Mouse (Mus musculus): ENCODE measurements around the gene Usp30. TPM values are rescaled to one million over a fixed set of nuclear protein-coding genes. Genes with fewer than 3 reads are reported as not detected.
A peak's percentile ranks its signal among the peaks of the same experiment; 100 is the strongest.

Gene Usp30
- polyA plus RNA-seq, 1 experiment: not detected

DNA sequence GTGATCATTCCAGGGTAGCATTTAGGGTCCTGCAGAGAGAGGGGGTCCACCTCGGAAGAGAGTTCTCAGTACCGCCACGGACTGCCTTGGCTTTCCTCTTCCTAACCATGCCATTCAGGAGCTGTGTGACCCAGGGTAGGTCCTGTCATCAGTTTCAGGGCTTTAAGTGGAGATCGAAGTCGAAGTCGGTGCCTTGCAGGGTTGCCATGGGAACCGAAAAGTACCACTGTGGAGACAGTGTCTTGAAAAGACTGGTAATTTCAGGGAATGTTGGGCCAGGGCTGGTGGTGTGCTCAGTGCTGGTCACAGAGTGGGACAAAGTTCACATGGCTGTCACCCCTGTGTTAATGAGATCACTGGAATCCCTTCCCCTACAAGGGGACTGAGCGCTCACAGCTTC is 11.7 kb downstream of the Usp30 start:
- Histone ChIP-seq H3K4me1 (ENCODE audit: control insufficient read depth, insufficient read depth, low read length) (peaks cover 12% of the 10 kb centered on the region), H3K27ac (ENCODE audit: insufficient read depth, low read depth, low read length) (no peak overlapping the region), H3K4me3 (ENCODE audit: insufficient read depth, low read depth, low read length) (no peak overlapping the region)
- 39% methylated on average over 8 of the region's 8 CpGs for WGBS
- TF ChIP-seq POLR2A (IDR thresholded peaks at IDR 0.05; ENCODE audit: insufficient read depth, low read depth, low read length) (no peak), CTCF (IDR thresholded peaks at IDR 0.05; ENCODE audit: insufficient read depth, low read depth, low read length) (no peak)

DNA sequence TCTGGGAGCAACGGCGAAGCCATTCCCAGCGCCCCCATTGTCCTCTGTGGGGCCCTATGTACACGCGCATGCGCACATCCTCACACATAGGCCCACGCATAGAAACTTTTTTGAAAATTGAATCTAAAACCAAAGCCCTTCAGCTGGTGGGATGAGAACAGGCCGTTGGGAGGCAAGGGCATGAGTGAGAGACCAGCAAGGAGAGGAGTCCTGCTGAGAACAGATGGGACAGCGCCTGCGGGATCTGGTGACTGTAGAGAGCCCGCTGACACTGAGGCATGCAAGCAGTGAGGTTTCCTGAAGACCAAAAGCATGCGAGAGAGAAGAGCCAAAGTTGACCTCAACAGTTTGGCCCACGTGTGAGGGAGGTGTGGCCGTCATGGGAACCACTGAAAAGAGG is 20.2 kb downstream of the Usp30 start:
- H3K27ac ChIP-seq (ENCODE audit: insufficient read depth, low read depth, low read length): no peak overlapping the region
- H3K4me1 ChIP-seq (ENCODE audit: control insufficient read depth, insufficient read depth, low read length): peaks cover 13% of the 10 kb centered on the region
- H3K4me3 ChIP-seq (ENCODE audit: insufficient read depth, low read depth, low read length): no peak overlapping the region
- TF ChIP-seq CTCF (IDR thresholded peaks at IDR 0.05; ENCODE audit: insufficient read depth, low read depth, low read length): no peak
- no peak for TF ChIP-seq POLR2A (IDR thresholded peaks at IDR 0.05; ENCODE audit: insufficient read depth, low read depth, low read length)
- 82% methylated on average over 14 of the region's 14 CpGs for WGBS

DNA sequence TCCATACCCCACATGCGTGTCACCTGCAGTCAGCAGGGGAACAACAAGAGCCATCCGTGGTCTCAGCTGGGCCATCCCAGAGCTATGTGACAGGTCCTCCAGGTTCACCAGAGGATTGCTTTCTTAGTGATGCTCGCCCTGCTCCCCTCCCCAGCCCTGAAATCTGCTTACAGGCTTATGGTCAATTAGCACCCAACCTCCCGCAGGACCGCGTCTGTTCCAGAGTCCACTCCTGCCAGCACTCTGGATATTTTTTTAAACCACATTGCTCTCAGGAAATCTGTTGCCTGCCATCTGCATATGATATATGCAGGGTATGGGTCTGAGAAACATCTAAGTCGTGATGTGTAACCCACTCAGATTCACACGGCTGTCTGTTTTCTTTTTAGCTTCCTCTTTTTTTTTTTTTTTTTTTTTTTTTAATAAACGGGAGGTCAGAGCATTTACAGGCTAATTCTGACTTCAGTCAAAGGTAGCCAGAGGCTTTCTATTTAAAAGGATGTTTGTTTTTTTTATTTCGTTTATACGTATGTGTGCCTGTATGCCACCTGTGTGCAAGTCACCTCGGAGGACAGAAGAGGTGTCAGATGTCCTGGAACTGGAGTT is 22.7 kb downstream of the Usp30 start:
- TF ChIP-seq POLR2A (IDR thresholded peaks at IDR 0.05; ENCODE audit: insufficient read depth, low read depth, low read length) (no peak), CTCF (IDR thresholded peaks at IDR 0.05; ENCODE audit: insufficient read depth, low read depth, low read length) (no peak)
- H3K4me3 ChIP-seq (ENCODE audit: insufficient read depth, low read depth, low read length): no peak overlapping the region
- 76% methylated on average over 12 of the region's 12 CpGs for WGBS
- H3K27ac ChIP-seq (ENCODE audit: insufficient read depth, low read depth, low read length): no peak overlapping the region
- peaks cover 15% of the 10 kb centered on the region for H3K4me1 ChIP-seq (ENCODE audit: control insufficient read depth, insufficient read depth, low read length)

DNA sequence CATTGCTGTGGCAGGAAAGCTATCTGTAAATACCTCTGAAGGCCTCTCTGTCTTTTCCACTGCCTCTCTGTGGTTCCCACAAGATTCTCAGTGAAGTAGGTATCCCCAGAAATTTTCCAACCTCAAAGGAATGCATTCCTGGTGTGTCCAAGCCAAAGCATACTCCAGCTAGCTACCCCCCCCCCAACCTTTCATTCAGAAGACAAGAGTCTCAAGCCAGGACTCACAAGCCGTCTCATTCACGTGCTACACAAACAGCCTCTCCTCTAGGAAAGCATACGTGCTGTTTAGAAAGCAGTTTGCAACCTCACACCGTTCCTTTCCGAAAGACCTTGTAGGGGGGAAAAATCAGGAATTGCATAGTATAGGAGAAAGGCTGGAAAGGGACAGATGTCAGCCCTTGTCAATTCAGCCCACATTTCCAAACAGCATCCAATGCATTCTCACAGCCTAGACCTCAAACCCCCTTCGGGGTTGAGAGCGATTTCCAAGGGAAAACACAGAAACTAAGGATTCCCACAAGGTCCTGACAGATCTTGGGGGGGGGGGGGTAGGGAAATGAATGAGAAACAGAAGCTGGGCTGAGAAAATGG is 25.3 kb downstream of the Usp30 start:
- H3K4me3 ChIP-seq (ENCODE audit: insufficient read depth, low read depth, low read length): peak overlapping the region; percentile 83
- TF ChIP-seq POLR2A (IDR thresholded peaks at IDR 0.05; ENCODE audit: insufficient read depth, low read depth, low read length) (no peak), CTCF (IDR thresholded peaks at IDR 0.05; ENCODE audit: insufficient read depth, low read depth, low read length) (no peak)
- H3K27ac ChIP-seq (ENCODE audit: insufficient read depth, low read depth, low read length): peak overlapping the region; percentile 95
- 5% methylated on average over 7 of the region's 7 CpGs for WGBS
- H3K4me1 ChIP-seq (ENCODE audit: control insufficient read depth, insufficient read depth, low read length): peaks cover 15% of the 10 kb centered on the region

DNA sequence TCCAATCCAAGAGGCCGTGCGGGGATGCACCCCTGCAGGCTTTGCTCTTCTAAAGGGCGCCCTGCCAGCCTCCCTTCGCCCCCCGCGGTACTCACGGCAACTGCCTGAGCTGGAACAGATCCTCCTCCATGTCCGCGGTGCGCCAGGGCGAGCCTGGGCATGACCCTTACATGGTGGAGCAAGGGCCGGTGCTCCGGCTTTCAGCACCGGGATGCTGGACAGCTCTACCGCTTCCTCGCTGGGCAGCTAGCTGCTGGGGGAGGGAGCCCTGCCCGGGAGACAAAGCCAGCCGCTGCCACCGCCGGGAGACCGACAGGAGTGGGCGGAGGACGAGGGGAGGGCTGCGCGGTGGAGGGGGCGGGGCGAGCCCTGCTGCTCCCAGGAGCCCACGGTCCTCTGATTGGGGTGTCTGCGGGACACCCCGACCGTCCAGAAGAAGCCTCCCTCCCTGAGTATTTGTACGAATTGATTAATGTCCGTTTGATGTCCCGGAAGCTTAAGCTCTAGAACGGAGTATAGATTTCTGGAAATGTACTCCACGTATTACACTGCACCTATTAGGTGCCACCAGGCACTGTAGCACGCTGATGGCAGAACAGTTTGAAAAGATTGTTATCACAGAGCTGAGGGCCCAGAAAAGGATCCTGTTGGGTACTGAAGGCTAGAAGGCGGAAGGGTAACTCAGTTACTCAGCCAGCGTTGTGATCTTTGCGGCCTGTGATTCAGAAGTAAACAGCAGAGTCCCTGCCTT is 26.0 kb downstream of the Usp30 start, which contains the start of gene Svop:
TSS of gene Svop (minus strand) at position 514 of the 751 bp plus-strand sequence.
- H3K4me3 ChIP-seq (ENCODE audit: insufficient read depth, low read depth, low read length): peak within 1 kb of the TSS; percentile 83
- peak; percentile 70 for TF ChIP-seq POLR2A (IDR thresholded peaks at IDR 0.05; ENCODE audit: insufficient read depth, low read depth, low read length)
- TF ChIP-seq CTCF (IDR thresholded peaks at IDR 0.05; ENCODE audit: insufficient read depth, low read depth, low read length): 0 out of 2 replicates have a peak, but pooled peaks have one; percentile 17
- peak within 1 kb of the TSS; percentile 95 for H3K27ac ChIP-seq (ENCODE audit: insufficient read depth, low read depth, low read length)
- peaks cover 14% of the 10 kb centered on the region for H3K4me1 ChIP-seq (ENCODE audit: control insufficient read depth, insufficient read depth, low read length)
- 1% methylated on average over 40 of the region's 40 CpGs for WGBS

DNA sequence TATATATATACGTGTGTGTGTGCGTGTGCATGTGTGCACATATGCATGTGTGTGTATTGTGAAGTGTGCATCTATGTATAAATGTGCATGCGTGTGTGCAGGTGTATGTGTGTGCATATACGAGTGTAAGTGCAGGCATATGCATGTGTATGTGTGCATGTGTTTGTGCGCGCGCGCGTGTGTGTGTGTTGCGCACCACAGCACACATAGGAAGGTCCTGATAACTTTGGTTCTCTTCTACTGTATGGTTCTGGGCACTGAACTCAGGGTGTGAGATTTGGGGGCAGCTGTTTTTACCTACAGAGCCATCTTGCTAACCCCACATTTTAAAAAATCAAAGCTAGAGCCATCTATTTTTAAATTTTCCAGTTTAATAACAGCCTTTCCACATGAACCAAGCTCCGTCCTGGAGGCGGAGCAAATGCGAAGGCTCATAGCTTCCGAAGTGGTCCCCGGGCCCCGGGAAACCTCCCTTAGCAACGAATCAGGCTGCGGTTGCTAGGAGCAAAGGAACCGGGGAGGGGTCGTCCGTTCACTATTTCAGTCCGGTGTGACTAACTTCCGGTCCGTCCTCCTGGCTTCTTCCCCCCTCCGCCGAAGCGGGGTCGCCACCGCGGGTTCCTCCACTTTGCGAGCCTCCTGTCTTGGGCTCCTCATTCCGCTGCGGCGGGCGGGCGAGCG is 34.6 kb downstream of the Usp30 start:
- TF ChIP-seq POLR2A (IDR thresholded peaks at IDR 0.05; ENCODE audit: insufficient read depth, low read depth, low read length) (peak; percentile 53), CTCF (IDR thresholded peaks at IDR 0.05; ENCODE audit: insufficient read depth, low read depth, low read length) (no peak)
- Histone ChIP-seq H3K4me3 (ENCODE audit: insufficient read depth, low read depth, low read length) (peak overlapping the region; percentile 96), H3K27ac (ENCODE audit: insufficient read depth, low read depth, low read length) (peak overlapping the region; percentile 84), H3K4me1 (ENCODE audit: control insufficient read depth, insufficient read depth, low read length) (peaks cover 17% of the 10 kb centered on the region)
- 5% methylated on average over 37 of the region's 37 CpGs for WGBS

DNA sequence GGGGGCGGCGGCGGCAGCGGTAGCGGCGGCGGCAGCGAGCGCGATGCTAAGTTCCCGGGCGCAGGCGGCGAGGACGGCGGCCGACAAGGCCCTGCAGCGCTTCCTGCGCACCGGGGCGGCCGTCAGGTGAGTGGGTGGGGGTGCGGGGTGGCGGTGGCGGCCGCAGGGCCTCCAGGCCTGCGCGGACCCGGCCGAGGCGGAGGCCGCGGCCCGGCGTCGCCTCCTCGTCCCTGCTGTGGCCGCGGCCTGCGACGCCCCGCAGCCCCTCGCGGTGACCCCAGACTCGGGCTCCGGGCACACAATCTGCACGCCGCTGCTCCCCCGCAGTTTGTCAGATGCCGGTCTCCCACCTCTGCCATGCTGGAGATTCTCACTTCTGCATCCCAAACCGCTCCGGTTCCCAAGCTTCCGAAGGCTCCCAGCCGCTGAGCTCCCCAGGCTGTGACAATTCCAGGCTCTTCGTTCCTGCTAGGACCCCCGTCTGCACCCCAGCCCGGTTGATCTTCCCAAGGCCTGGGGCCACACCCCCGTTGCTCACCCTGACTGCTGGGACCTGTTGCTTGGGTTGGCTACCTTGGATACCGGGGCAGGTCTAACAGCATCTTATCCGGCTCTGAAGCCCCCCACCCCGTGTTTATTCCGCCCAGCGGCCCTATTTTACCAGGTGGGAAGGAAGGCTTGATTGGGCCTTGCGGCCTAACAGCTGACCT is 35.3 kb downstream of the Usp30 start:
- 2% methylated on average over 62 of the region's 64 CpGs for WGBS
- Histone ChIP-seq H3K27ac (ENCODE audit: insufficient read depth, low read depth, low read length) (no peak overlapping the region), H3K4me3 (ENCODE audit: insufficient read depth, low read depth, low read length) (peak overlapping the region; percentile 96), H3K4me1 (ENCODE audit: control insufficient read depth, insufficient read depth, low read length) (peaks cover 17% of the 10 kb centered on the region)
- TF ChIP-seq POLR2A (IDR thresholded peaks at IDR 0.05; ENCODE audit: insufficient read depth, low read depth, low read length): no peak

DNA sequence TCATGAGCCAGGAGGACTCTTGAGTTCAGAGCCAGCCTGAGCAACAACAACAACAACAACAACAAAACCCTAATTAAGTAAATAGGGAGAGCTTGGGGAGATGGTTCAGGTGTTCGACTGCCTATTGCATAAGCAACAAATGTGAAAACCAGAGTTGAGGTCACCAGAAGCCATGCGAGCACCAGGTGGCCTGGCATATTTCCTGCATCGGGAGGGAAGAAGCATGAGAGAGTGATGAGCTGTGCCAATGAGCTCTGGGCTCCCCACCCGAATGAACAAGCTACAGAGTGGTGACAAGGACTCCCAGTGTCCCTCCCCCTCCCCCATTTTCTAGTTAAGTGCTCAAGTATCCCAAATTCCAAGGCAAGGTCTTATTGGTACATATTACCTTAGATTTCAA is 36.6 kb downstream of the Usp30 start:
- no peak for TF ChIP-seq POLR2A (IDR thresholded peaks at IDR 0.05; ENCODE audit: insufficient read depth, low read depth, low read length)
- TF ChIP-seq CTCF (IDR thresholded peaks at IDR 0.05; ENCODE audit: insufficient read depth, low read depth, low read length): no peak
- Histone ChIP-seq H3K27ac (ENCODE audit: insufficient read depth, low read depth, low read length) (no peak overlapping the region), H3K4me1 (ENCODE audit: control insufficient read depth, insufficient read depth, low read length) (peaks cover 17% of the 10 kb centered on the region), H3K4me3 (ENCODE audit: insufficient read depth, low read depth, low read length) (no peak overlapping the region)
- 69% methylated on average over 4 of the region's 4 CpGs for WGBS
